Mouse (Mus musculus) cerebellum, adult 11-12 months (tissue): Measurements from ENCODE around the gene Kcnab1.
"Not testable (repeated sequence)": the region's sequence is repeated elsewhere in the genome, so short reads cannot be mapped to it uniquely, and the experiment has no call there.

Source experiments
- DNase-seq: peaks from one replicate; pipeline ENCODE4 v3.0.0; 2022

Gene Kcnab1

GRCm38 (mm10) chr3:65372552-65372951 is 263.4 kb downstream of the Kcnab1 start:
- DNase-seq: no peak

GRCm38 (mm10) chr3:65373594-65374182 is 264.5 kb downstream of the Kcnab1 start:
- no peak for DNase-seq

- no peak for DNase-seq
These were observed 265.5 kb downstream of the Kcnab1 start for GRCm38 (mm10) chr3:65374729-65375128.

- no peak for DNase-seq
These were observed 269.5 kb downstream of the Kcnab1 start for GRCm38 (mm10) chr3:65378724-65379123.

- DNase-seq: no peak
These were observed 270.8 kb downstream of the Kcnab1 start for GRCm38 (mm10) chr3:65379884-65380539.

GRCm38 (mm10) chr3:65381094-65381493 is 271.9 kb downstream of the Kcnab1 start:
- DNase-seq: no peak

GRCm38 (mm10) chr3:65384431-65384830 is 275.2 kb downstream of the Kcnab1 start:
- DNase-seq: no peak

GRCm38 (mm10) chr3:65385771-65386170 is 276.6 kb downstream of the Kcnab1 start:
- no peak for DNase-seq

GRCm38 (mm10) chr3:65391222-65391783 is 282.1 kb downstream of the Kcnab1 start:
- DNase-seq: no peak

GRCm38 (mm10) chr3:65391784-65392420 is 282.7 kb downstream of the Kcnab1 start:
- DNase-seq: no peak

GRCm38 (mm10) chr3:65392421-65392817 is 283.2 kb downstream of the Kcnab1 start, which contains the start of gene Ssr3:
Gene Ssr3 (minus strand): TSS chr3:65392623.
- peak; percentile 97 for DNase-seq

- DNase-seq: not testable (repeated sequence)
These were observed 285.9 kb downstream of the Kcnab1 start for GRCm38 (mm10) chr3:65395111-65395510.

GRCm38 (mm10) chr3:65396835-65397504 is 287.8 kb downstream of the Kcnab1 start:
- no peak for DNase-seq

- DNase-seq: no peak
These were observed 288.4 kb downstream of the Kcnab1 start for GRCm38 (mm10) chr3:65397566-65397965.

- DNase-seq: no peak
These were observed 296.6 kb downstream of the Kcnab1 start for GRCm38 (mm10) chr3:65405781-65406180.

- no peak for DNase-seq
These were observed 298.7 kb downstream of the Kcnab1 start for GRCm38 (mm10) chr3:65407891-65408290.

- DNase-seq: no peak
These were observed 307.4 kb downstream of the Kcnab1 start for GRCm38 (mm10) chr3:65416571-65416970.

GRCm38 (mm10) chr3:65417913-65418594 is 308.9 kb downstream of the Kcnab1 start:
- no peak for DNase-seq

GRCm38 (mm10) chr3:65419706-65420105 is 310.5 kb downstream of the Kcnab1 start:
- no peak for DNase-seq
